Mouse (Mus musculus): Measurements from ENCODE around the gene Synpo2l.

DNA sequence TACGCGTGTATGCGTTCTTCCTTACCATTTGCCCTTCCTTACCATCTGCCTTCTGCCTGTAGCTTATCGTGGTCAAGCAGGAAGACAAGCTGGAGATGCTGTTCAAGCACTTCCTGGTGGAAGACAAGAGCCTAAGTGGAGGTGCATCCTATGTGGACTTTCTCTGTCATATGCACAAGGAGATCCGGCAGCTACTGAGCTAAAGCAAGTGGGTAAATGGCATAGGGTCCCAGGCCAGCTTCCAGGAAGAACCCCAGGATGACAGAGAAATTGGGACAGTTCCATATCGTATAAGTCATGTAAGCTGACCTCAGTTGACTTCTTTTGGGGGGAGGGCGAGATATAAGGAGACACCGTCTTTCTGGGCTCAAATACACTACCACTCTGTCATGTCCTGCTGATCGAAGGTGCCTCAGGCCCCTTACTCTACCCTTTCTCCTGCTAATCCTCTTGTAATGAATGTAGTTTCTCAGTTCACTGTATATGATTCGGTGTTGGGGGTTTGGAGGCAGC, 25.5 kb upstream of the Synpo2l start:
- no peak for TF ChIP-seq POLR2A (IDR thresholded peaks at IDR 0.05; ENCODE audit: low read depth, low read length)
- no peak for TF ChIP-seq CTCF (IDR thresholded peaks at IDR 0.05; ENCODE audit: extremely low read depth, insufficient read depth, insufficient read length, insufficient replicate concordance)

All from spleen, adult 2 months (tissue).